Mouse (Mus musculus) liver, embryonic 14.5 days (tissue): ENCODE data around the gene 9130213A22Rik.

ENCODE experiments used
- CTCF ChIP-seq: IDR thresholded peaks from 2 replicates; pipeline ENCODE4 v1.5.1; 2016; ENCODE audit warnings: antibody characterized with exemption, low read depth, control low read depth
- EP300 ChIP-seq: IDR thresholded peaks from 2 replicates; pipeline ENCODE4 v1.6.1; 2016; ENCODE audit warnings: antibody characterized with exemption, low read depth

DNA sequence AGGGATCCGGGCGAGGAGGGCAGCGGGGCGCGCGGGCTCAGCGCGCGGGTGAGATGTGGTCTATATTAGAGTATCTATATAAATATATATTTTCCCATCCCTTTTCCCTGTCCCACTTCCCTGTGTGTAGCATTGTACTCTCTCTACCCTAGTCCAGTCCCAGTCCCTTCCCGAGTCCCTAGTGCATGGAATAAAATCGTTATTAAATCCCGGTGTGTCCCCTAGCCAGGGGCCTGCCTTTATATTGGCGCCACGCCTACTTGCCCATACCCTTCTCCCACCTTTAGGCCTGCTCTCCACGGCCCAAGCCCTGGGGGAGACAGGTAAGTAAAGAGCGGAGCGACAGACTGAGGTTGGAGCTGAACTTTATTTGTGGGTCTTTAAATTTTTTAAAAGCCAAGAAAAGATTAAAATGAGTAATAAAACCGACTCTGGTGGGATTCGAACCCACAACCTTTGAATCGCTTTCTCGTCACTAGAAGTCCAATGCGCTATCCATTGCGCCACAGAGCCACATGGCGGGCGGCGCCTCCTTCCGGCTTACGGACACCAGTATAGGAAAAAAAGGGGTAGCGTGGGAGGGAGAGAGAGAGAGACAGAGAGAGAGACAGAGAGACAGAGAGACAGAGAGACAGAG, 785 bp upstream of the 9130213A22Rik start:
- peak; percentile 51 for TF ChIP-seq CTCF
- 0 out of 2 replicates have a peak, but pooled peaks have one; percentile 15 for TF ChIP-seq EP300
